Mouse (Mus musculus) mouse trophoblast stem cell (cell line): ENCODE data around the gene Sorbs1.

Experiments used
- in situ Hi-C, 2 experiments: fragments of 300-500 bp; cut with MseI, MboI; formaldehyde crosslinking; loops; 2 replicates in 1 of 2; 3 replicates in 1 of 2; pipeline ENCODE4 v1.15.1; 2025

Sorbs1 gene

GRCm38 (mm10) chr19:40410511-40410910 lies 103.1 kb downstream of the Sorbs1 start:
- in situ Hi-C loops: loop anchor here in 1 of 2 experiments (25.0 kb wide), 1 partner anchor 127 kb away; no protein-coding TSS in a partner anchor

- in situ Hi-C loops: loop anchor here in 1 of 2 experiments (25.0 kb wide), 1 partner anchor 127 kb away; no protein-coding TSS in a partner anchor
These were observed 103.5 kb downstream of the Sorbs1 start for GRCm38 (mm10) chr19:40410109-40410508.

GRCm38 (mm10) chr19:40409500-40410035 lies 104.0 kb downstream of the Sorbs1 start:
- in situ Hi-C loops: loop anchor here in 1 of 2 experiments (25.0 kb wide), 1 partner anchor 128 kb away; no protein-coding TSS in a partner anchor

GRCm38 (mm10) chr19:40407186-40407585 lies 106.4 kb downstream of the Sorbs1 start:
- in situ Hi-C loops: loop anchor here in 1 of 2 experiments (25.0 kb wide), 1 partner anchor 130 kb away; no protein-coding TSS in a partner anchor

GRCm38 (mm10) chr19:40406661-40407060 lies 106.9 kb downstream of the Sorbs1 start:
- in situ Hi-C loops: loop anchor here in 1 of 2 experiments (25.0 kb wide), 1 partner anchor 131 kb away; no protein-coding TSS in a partner anchor

GRCm38 (mm10) chr19:40405808-40406207 lies 107.8 kb downstream of the Sorbs1 start:
- in situ Hi-C loops: loop anchor here in 1 of 2 experiments (25.0 kb wide), 1 partner anchor 131 kb away; no protein-coding TSS in a partner anchor

GRCm38 (mm10) chr19:40404582-40404981 lies 109.0 kb downstream of the Sorbs1 start:
- in situ Hi-C loops: loop anchor here in 1 of 2 experiments (25.0 kb wide), 1 partner anchor 133 kb away; no protein-coding TSS in a partner anchor

- in situ Hi-C loops: loop anchor here in 1 of 2 experiments (25.0 kb wide), 1 partner anchor 133 kb away; no protein-coding TSS in a partner anchor
These were observed 109.6 kb downstream of the Sorbs1 start for GRCm38 (mm10) chr19:40403999-40404398.

GRCm38 (mm10) chr19:40402155-40402963 lies 111.2 kb downstream of the Sorbs1 start:
- in situ Hi-C loops: loop anchor here in 1 of 2 experiments (25.0 kb wide), 1 partner anchor 135 kb away; no protein-coding TSS in a partner anchor

GRCm38 (mm10) chr19:40401213-40401612 lies 112.4 kb downstream of the Sorbs1 start:
- in situ Hi-C loops: loop anchor here in 1 of 2 experiments (25.0 kb wide), 1 partner anchor 136 kb away; no protein-coding TSS in a partner anchor

- in situ Hi-C loops: loop anchor here in 1 of 2 experiments (25.0 kb wide), 1 partner anchor 137 kb away; no protein-coding TSS in a partner anchor
These were observed 113.1 kb downstream of the Sorbs1 start for GRCm38 (mm10) chr19:40400426-40401030.

GRCm38 (mm10) chr19:40395757-40396661 lies 117.6 kb downstream of the Sorbs1 start:
- in situ Hi-C loops: loop anchor here in 1 of 2 experiments (10.0 kb wide), 1 partner anchor 149 kb away; no protein-coding TSS in a partner anchor

- in situ Hi-C loops: loop anchor here in 1 of 2 experiments (10.0 kb wide), 1 partner anchor 149 kb away; no protein-coding TSS in a partner anchor
These were observed 118.3 kb downstream of the Sorbs1 start for GRCm38 (mm10) chr19:40395321-40395695.

- in situ Hi-C loops: loop anchor here in 1 of 2 experiments (10.0 kb wide), 1 partner anchor 150 kb away; no protein-coding TSS in a partner anchor
These were observed 118.8 kb downstream of the Sorbs1 start for GRCm38 (mm10) chr19:40394555-40395320.

GRCm38 (mm10) chr19:40392795-40393392 lies 120.7 kb downstream of the Sorbs1 start:
- in situ Hi-C loops: loop anchor here in 1 of 2 experiments (10.0 kb wide), 1 partner anchor 152 kb away; no protein-coding TSS in a partner anchor

- in situ Hi-C loops: loop anchor here in 1 of 2 experiments (10.0 kb wide), 1 partner anchor 153 kb away; no protein-coding TSS in a partner anchor
These were observed 122.1 kb downstream of the Sorbs1 start for GRCm38 (mm10) chr19:40391469-40391868.

GRCm38 (mm10) chr19:40386916-40387315 lies 126.7 kb downstream of the Sorbs1 start:
- in situ Hi-C loops: no loop called here

GRCm38 (mm10) chr19:40385334-40385733 lies 128.2 kb downstream of the Sorbs1 start:
- in situ Hi-C loops: no loop called here

- in situ Hi-C loops: no loop called here
These were observed 129.6 kb downstream of the Sorbs1 start for GRCm38 (mm10) chr19:40383931-40384330.
